Mouse (Mus musculus): ENCODE measurements at regions not wholly inside any gene's neighbourhood (a gene's known extent, or its start where the extent isn't known, plus 50 kb on each side); places are given as distances from the start of the nearest gene placed in this dataset.
"Not testable (repeated sequence)": the region's sequence is repeated elsewhere in the genome, so short reads cannot be mapped to it uniquely, and the experiment has no call there.

DNA sequence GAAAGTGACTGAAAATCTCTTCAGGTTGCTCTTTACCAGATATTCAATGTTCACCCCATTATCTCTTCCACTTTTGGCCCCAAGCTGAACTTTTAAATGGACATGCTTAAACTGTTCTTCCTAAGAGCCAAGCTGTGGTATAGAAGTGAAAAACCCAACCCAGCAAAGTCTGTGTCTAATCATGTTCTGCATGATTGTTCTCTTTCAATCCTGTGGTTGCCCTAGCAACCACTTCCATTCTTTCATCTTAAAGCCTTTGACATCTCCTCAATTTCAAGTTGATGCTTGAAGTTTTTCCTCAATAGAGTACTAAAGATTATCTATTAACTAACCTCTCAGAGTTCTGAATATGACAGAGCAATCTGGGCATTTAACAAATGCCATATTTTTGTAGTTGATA, 75.6 kb upstream of the Trim24 start:
- TF ChIP-seq CTCF (IDR thresholded peaks at IDR 0.05; ENCODE audit: control insufficient read depth, insufficient read depth, insufficient replicate concordance, low read depth, low read length) = no peak
- TF ChIP-seq POLR2A (IDR thresholded peaks at IDR 0.05; ENCODE audit: control insufficient read depth, low read depth, low read length) = no peak
- H3K27ac ChIP-seq (ENCODE audit: control insufficient read depth, insufficient read depth, low read depth, low read length) = no peak overlapping the region
- no peak overlapping the region for H3K4me3 ChIP-seq (ENCODE audit: control insufficient read depth, low read depth, low read length)
- H3K4me1 ChIP-seq (ENCODE audit: control insufficient read depth, insufficient read depth, low read length) = no peaks in the 10 kb centered on the region
- no peaks in the 10 kb centered on the region for H3K36me3 ChIP-seq (ENCODE audit: control insufficient read depth, insufficient read depth, low read length)
- H3K27me3 ChIP-seq (ENCODE audit: control insufficient read depth, insufficient read depth, low read length) = no peaks in the 10 kb centered on the region

DNA sequence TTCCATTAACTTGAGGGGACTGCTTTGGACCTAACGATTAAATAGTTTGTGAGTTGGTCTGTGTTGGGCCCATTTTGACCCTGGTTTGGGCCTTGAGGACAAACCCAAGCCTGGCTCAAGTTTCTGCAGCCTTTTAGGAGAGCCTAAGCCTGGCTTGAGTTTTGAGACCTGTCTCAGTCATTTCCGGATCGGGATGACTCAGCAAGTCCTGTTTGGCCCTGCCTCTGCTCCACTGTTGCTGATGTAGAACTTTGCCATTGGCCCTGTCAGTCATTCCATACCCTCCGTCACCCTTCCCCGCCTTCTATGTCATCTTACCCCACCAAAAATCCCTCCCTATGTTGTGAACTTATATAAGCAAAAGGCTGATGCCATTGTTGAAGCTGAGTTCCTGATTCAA, 67.4 kb upstream of the Trim24 start:
- H3K27me3 ChIP-seq (ENCODE audit: control insufficient read depth, insufficient read depth, low read length) = no peaks in the 10 kb centered on the region
- TF ChIP-seq POLR2A (IDR thresholded peaks at IDR 0.05; ENCODE audit: control insufficient read depth, low read depth, low read length) (no peak), CTCF (IDR thresholded peaks at IDR 0.05; ENCODE audit: control insufficient read depth, insufficient read depth, insufficient replicate concordance, low read depth, low read length) (no peak)
- no peaks in the 10 kb centered on the region for H3K36me3 ChIP-seq (ENCODE audit: control insufficient read depth, insufficient read depth, low read length)
- H3K4me1 ChIP-seq (ENCODE audit: control insufficient read depth, insufficient read depth, low read length) = no peaks in the 10 kb centered on the region
- no peak overlapping the region for H3K27ac ChIP-seq (ENCODE audit: control insufficient read depth, insufficient read depth, low read depth, low read length)
- no peak overlapping the region for H3K4me3 ChIP-seq (ENCODE audit: control insufficient read depth, low read depth, low read length)

DNA sequence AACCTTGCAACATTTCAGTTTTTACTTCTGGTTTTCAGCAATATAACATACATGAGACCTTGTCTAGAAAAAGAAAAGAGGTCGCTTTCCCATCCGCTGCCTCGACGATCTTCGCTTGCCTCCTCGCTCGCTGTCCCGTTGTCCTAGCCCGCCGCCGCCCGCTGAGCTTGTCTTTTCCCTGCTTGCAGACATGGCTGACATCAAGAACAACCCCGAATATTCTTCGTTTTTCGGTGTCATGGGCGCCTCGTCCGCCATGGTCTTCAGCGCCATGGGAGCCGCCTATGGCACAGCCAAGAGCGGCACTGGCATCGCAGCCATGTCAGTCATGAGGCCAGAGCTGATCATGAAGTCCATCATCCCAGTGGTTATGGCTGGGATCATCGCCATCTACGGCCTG, 64.7 kb upstream of the Trim24 start:
- H3K36me3 ChIP-seq (ENCODE audit: control insufficient read depth, insufficient read depth, low read length); H3K27me3 ChIP-seq (ENCODE audit: control insufficient read depth, insufficient read depth, low read length); H3K27ac ChIP-seq (ENCODE audit: control insufficient read depth, insufficient read depth, low read depth, low read length); H3K4me1 ChIP-seq (ENCODE audit: control insufficient read depth, insufficient read depth, low read length): not testable (repeated sequence)
- peak overlapping the region; percentile 24 for H3K4me3 ChIP-seq (ENCODE audit: control insufficient read depth, low read depth, low read length)

- not testable (repeated sequence) for H3K4me3 ChIP-seq (ENCODE audit: control insufficient read depth, low read depth, low read length); H3K27me3 ChIP-seq (ENCODE audit: control insufficient read depth, insufficient read depth, low read length); H3K27ac ChIP-seq (ENCODE audit: control insufficient read depth, insufficient read depth, low read depth, low read length); H3K4me1 ChIP-seq (ENCODE audit: control insufficient read depth, insufficient read depth, low read length); H3K36me3 ChIP-seq (ENCODE audit: control insufficient read depth, insufficient read depth, low read length)
Measured at GRCm38 (mm10) chr6:37806529-37807191, 64.0 kb upstream of the Trim24 start.

- H3K27ac ChIP-seq (ENCODE audit: control insufficient read depth, insufficient read depth, low read depth, low read length); H3K36me3 ChIP-seq (ENCODE audit: control insufficient read depth, insufficient read depth, low read length): not testable (repeated sequence)
Measured at GRCm38 (mm10) chr6:37815218-37815617, 55.4 kb upstream of the Trim24 start.

More at GRCm38 (mm10) chr6:37815218-37815617, 55.4 kb upstream of the Trim24 start:
- not testable (repeated sequence) for H3K4me3 ChIP-seq (ENCODE audit: control insufficient read depth, low read depth, low read length); H3K27me3 ChIP-seq (ENCODE audit: control insufficient read depth, insufficient read depth, low read length); H3K4me1 ChIP-seq (ENCODE audit: control insufficient read depth, insufficient read depth, low read length)
